Mouse (Mus musculus): Measurements from ENCODE around the gene Srrt.

GRCm38 (mm10) chr5:137285986-137286385 lies 21.5 kb downstream of the Srrt start:
- no peak for TF ChIP-seq CHD2 (IDR thresholded peaks at IDR 0.05; ENCODE audit: low read depth, low read length)
- TF ChIP-seq ZC3H11A (IDR thresholded peaks at IDR 0.05; ENCODE audit: borderline replicate concordance, low read depth, low read length), result no peak
- TF ChIP-seq ZNF384 (IDR thresholded peaks at IDR 0.05; ENCODE audit: low read depth, low read length), result no peak
- TF ChIP-seq HCFC1 (IDR thresholded peaks at IDR 0.05; ENCODE audit: borderline replicate concordance, insufficient read depth, low read length), result no peak
- TF ChIP-seq MAFK (IDR thresholded peaks at IDR 0.05; ENCODE audit: insufficient read depth, low read depth, low read length), result no peak

Data from ES-E14 (cell line).